Mouse (Mus musculus): ENCODE measurements at regions not wholly inside any gene's neighbourhood (a gene's known extent, or its start where the extent isn't known, plus 50 kb on each side); places are given as distances from the start of the nearest gene placed in this dataset.

DNA sequence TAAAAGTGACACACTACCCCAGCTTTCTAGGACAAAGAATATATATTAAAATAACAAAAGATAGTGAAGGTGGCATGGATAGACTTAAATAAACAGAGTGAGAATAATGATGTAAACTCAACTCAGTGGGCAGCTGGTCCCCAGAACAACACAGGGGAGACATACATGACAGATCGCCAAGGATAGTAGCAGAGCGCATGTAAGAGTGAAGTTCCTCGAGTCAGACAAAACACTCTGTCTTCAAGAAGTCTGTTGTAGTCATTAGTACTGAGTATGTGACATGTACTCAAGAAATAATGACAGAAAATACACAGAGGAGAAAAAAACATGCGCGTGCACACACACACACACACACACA is 74.8 kb upstream of the Stxbp5l start:
- Histone ChIP-seq H3K79me2 (ENCODE audit: control insufficient read depth, insufficient read depth, low read length) (no peaks in the 10 kb centered on the region), H3K4me1 (ENCODE audit: control insufficient read depth, insufficient read depth, low read length) (no peaks in the 10 kb centered on the region), H3K27me3 (ENCODE audit: control insufficient read depth, insufficient read depth, low read length) (0 out of 2 replicates have a peak, but pooled peaks cover 3% of the 10 kb centered on the region), H3K9ac (ENCODE audit: low read depth, low read length) (no peak overlapping the region), H3K4me3 (ENCODE audit: insufficient read depth, low read depth, low read length) (no peak overlapping the region), H3K27ac (replicated peaks; ENCODE audit: insufficient read depth, low read depth, low read length) (no peak overlapping the region), H3K36me3 (ENCODE audit: control insufficient read depth, insufficient read depth, low read length) (no peaks in the 10 kb centered on the region)
- TF ChIP-seq CTCF (IDR thresholded peaks at IDR 0.05; ENCODE audit: low read depth, low read length) (no peak), POLR2A (IDR thresholded peaks at IDR 0.05; ENCODE audit: extremely low read depth, insufficient read depth, low read length) (no peak)
- no peak for DNase-seq (ENCODE audit: extremely low read depth, low read depth, low spot score)
- 88% methylated on average over 5 of the region's 5 CpGs for WGBS

DNA sequence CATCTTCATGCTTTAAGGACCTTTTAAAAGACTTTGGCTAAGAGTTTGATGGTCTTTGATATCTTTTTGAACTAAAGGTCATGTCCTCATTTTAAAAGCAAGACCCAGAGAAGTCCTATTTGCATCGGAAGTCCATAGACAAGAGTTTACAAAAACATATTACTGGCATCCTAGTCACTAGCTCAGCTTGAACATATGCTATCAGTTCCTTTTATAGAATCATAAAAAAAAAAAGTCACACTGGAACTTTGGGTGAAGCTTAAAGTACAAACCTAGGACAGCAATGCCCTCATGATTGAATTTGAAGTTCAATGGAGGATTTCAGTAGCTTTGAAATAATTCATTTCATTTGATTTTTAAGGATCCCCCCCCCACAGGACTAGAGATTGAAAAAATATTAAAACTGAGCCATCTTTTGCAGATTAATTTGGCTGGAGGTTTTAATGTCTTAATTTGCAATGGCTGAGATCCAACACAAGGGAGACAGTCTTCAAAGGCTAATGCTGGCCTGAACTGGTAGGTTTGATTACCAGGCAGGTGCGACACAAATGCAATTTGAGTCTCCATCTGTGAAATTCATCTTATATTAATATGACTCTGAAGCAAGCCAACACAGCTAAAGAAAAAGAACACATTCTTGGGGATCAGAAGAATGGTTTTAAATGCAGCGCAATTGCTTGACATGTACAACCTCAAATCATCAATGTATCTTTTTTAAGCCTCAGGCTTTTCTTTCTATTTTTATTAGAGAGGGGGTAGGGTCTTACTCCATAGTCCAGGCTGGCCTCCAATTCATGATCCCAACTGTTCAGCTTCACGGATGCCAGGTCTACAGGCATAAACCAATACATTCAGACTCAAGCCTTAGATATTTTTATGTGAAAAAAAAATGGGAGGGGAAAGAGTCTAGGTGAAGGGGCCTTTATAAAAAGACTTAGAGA is 74.1 kb upstream of the Stxbp5l start:
- Histone ChIP-seq H3K36me3 (ENCODE audit: control insufficient read depth, insufficient read depth, low read length) (no peaks in the 10 kb centered on the region), H3K79me2 (ENCODE audit: control insufficient read depth, insufficient read depth, low read length) (no peaks in the 10 kb centered on the region), H3K9ac (ENCODE audit: low read depth, low read length) (no peak overlapping the region), H3K4me1 (ENCODE audit: control insufficient read depth, insufficient read depth, low read length) (no peaks in the 10 kb centered on the region), H3K4me3 (ENCODE audit: insufficient read depth, low read depth, low read length) (no peak overlapping the region), H3K27ac (replicated peaks; ENCODE audit: insufficient read depth, low read depth, low read length) (no peak overlapping the region), H3K27me3 (ENCODE audit: control insufficient read depth, insufficient read depth, low read length) (no peaks in the 10 kb centered on the region)
- 87% methylated on average over 4 of the region's 4 CpGs for WGBS
- TF ChIP-seq POLR2A (IDR thresholded peaks at IDR 0.05; ENCODE audit: extremely low read depth, insufficient read depth, low read length) (no peak), CTCF (IDR thresholded peaks at IDR 0.05; ENCODE audit: low read depth, low read length) (no peak)
- DNase-seq (ENCODE audit: extremely low read depth, low read depth, low spot score), result no peak

DNA sequence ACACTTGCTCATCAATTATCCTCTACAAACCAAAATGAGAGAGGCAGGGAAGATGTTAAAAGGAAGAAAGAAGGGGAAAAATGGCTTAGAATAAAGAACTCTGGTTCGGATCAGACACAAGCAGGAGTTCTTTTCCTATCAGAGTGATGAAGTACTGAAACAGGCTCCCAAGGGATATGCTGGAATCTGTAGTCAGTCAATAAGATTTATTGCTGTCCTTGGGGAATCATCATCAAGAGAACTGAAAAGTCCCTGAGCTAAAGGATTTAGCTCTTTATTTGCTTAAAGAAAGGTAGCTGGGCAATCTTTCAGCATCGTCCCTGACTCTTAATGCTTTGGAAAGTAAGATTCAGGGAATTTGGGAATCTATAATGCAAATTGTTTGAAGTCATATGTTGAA is 71.2 kb upstream of the Stxbp5l start:
- no peaks in the 10 kb centered on the region for H3K27me3 ChIP-seq (ENCODE audit: control insufficient read depth, insufficient read depth, low read length)

DNA sequence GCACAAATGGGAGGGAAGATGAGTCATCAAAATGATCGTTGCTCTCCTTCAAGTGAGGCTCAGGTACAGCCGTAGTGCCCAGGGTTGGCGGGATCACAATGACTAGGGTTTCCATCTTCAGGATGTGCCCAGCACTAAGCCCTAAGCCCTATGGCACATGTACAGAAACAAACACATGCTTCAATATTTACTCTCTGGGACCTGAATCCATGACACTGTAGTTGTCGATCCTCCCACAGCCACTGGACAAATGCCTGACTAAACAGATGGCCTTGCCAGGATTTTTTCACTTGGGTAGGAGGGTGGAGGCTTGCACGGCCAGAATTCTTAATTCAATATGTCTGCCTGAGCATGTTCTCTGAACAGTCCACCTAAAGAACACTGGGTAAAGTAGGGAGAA is 65.1 kb upstream of the Stxbp5l start:
- WGBS, result 42% methylated on average over 5 of the region's 5 CpGs
- Histone ChIP-seq H3K36me3 (ENCODE audit: control insufficient read depth, insufficient read depth, low read length) (no peaks in the 10 kb centered on the region), H3K4me3 (ENCODE audit: insufficient read depth, low read depth, low read length) (no peak overlapping the region), H3K4me1 (ENCODE audit: control insufficient read depth, insufficient read depth, low read length) (peaks cover 2% of the 10 kb centered on the region; the same call in 1 of the 2 replicates), H3K27ac (replicated peaks; ENCODE audit: insufficient read depth, low read depth, low read length) (no peak overlapping the region), H3K27me3 (ENCODE audit: control insufficient read depth, insufficient read depth, low read length) (no peaks in the 10 kb centered on the region), H3K9ac (ENCODE audit: low read depth, low read length) (no peak overlapping the region), H3K79me2 (ENCODE audit: control insufficient read depth, insufficient read depth, low read length) (no peaks in the 10 kb centered on the region)
- TF ChIP-seq CTCF (IDR thresholded peaks at IDR 0.05; ENCODE audit: low read depth, low read length) (no peak), POLR2A (IDR thresholded peaks at IDR 0.05; ENCODE audit: extremely low read depth, insufficient read depth, low read length) (no peak)
- DNase-seq (ENCODE audit: extremely low read depth, low read depth, low spot score), result peak; percentile 81

More for the DNA sequence above, 71.2 kb upstream of the Stxbp5l start:
- TF ChIP-seq CTCF (IDR thresholded peaks at IDR 0.05; ENCODE audit: low read depth, low read length), result no peak
- TF ChIP-seq POLR2A (IDR thresholded peaks at IDR 0.05; ENCODE audit: extremely low read depth, insufficient read depth, low read length), result no peak
- H3K9ac ChIP-seq (ENCODE audit: low read depth, low read length), result no peak overlapping the region
- no peaks in the 10 kb centered on the region for H3K4me1 ChIP-seq (ENCODE audit: control insufficient read depth, insufficient read depth, low read length)
- no peaks in the 10 kb centered on the region for H3K79me2 ChIP-seq (ENCODE audit: control insufficient read depth, insufficient read depth, low read length)
- H3K36me3 ChIP-seq (ENCODE audit: control insufficient read depth, insufficient read depth, low read length), result no peaks in the 10 kb centered on the region
- H3K27ac ChIP-seq (replicated peaks; ENCODE audit: insufficient read depth, low read depth, low read length), result no peak overlapping the region
- no peak for DNase-seq (ENCODE audit: extremely low read depth, low read depth, low spot score)
- H3K4me3 ChIP-seq (ENCODE audit: insufficient read depth, low read depth, low read length), result no peak overlapping the region
- WGBS, result 86% methylated on average over 2 of the region's 2 CpGs

DNA sequence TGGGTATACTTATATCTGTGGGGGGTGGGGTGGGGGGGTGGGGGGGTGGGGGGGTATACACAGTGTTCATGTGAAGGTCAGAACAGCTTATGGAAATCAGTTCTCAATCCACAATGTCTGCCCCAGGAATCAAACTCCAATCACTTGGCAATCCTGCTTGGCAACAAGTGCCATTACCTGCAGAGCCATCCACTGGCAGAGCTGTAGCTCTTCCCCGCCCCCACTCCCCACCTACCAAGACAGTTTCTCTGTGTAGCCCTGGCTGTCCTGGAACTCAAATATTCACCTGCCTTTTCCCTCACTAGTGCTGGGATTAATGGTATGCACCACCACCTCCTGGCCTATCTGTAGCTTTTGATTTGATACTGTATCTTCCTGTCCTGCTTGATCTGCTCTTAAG is 61.0 kb upstream of the Stxbp5l start:
- no peak overlapping the region for H3K9ac ChIP-seq (ENCODE audit: low read depth, low read length)
- H3K27ac ChIP-seq (replicated peaks; ENCODE audit: insufficient read depth, low read depth, low read length), result no peak overlapping the region
- no peaks in the 10 kb centered on the region for H3K36me3 ChIP-seq (ENCODE audit: control insufficient read depth, insufficient read depth, low read length)
- peaks cover 2% of the 10 kb centered on the region; the same call in 1 of the 2 replicates for H3K4me1 ChIP-seq (ENCODE audit: control insufficient read depth, insufficient read depth, low read length)
- H3K27me3 ChIP-seq (ENCODE audit: control insufficient read depth, insufficient read depth, low read length), result no peaks in the 10 kb centered on the region
- no peak for DNase-seq (ENCODE audit: extremely low read depth, low read depth, low spot score)
- no peaks in the 10 kb centered on the region for H3K79me2 ChIP-seq (ENCODE audit: control insufficient read depth, insufficient read depth, low read length)
- no peak for TF ChIP-seq POLR2A (IDR thresholded peaks at IDR 0.05; ENCODE audit: extremely low read depth, insufficient read depth, low read length)
- WGBS, result 75% methylated on average over 1 of the region's 1 CpGs
- H3K4me3 ChIP-seq (ENCODE audit: insufficient read depth, low read depth, low read length), result no peak overlapping the region

DNA sequence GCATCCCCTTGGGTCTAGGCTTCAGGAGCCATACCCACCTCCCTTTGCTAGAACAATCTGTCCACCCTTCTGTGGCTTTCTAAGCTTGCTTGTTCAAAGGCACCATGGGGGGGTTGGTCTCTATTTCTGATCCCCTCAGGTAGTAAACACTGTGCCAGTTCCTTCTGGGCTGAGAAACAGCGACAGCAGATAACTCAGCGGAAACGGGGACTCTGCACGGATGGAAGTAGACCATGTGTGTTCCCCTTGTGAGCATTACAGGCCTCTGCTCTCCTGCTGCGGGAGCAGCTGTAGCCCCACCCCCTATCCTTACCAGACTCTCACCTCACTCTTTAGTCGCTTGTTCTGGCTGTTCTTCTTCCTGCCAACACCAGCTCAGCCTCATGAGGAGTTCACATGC is 58.2 kb upstream of the Stxbp5l start:
- Histone ChIP-seq H3K4me3 (ENCODE audit: insufficient read depth, low read depth, low read length) (no peak overlapping the region), H3K27me3 (ENCODE audit: control insufficient read depth, insufficient read depth, low read length) (no peaks in the 10 kb centered on the region), H3K36me3 (ENCODE audit: control insufficient read depth, insufficient read depth, low read length) (no peaks in the 10 kb centered on the region), H3K9ac (ENCODE audit: low read depth, low read length) (no peak overlapping the region), H3K79me2 (ENCODE audit: control insufficient read depth, insufficient read depth, low read length) (no peaks in the 10 kb centered on the region), H3K4me1 (ENCODE audit: control insufficient read depth, insufficient read depth, low read length) (no peaks in the 10 kb centered on the region), H3K27ac (replicated peaks; ENCODE audit: insufficient read depth, low read depth, low read length) (no peak overlapping the region)
- DNase-seq (ENCODE audit: extremely low read depth, low read depth, low spot score), result no peak
- TF ChIP-seq CTCF (IDR thresholded peaks at IDR 0.05; ENCODE audit: low read depth, low read length), result no peak
- TF ChIP-seq POLR2A (IDR thresholded peaks at IDR 0.05; ENCODE audit: extremely low read depth, insufficient read depth, low read length), result no peak
- WGBS, result 75% methylated on average over 6 of the region's 6 CpGs
